Mouse (Mus musculus): ENCODE measurements at regions not wholly inside any gene's neighbourhood (a gene's known extent, or its start where the extent isn't known, plus 50 kb on each side); places are given as distances from the start of the nearest gene placed in this dataset.

DNA sequence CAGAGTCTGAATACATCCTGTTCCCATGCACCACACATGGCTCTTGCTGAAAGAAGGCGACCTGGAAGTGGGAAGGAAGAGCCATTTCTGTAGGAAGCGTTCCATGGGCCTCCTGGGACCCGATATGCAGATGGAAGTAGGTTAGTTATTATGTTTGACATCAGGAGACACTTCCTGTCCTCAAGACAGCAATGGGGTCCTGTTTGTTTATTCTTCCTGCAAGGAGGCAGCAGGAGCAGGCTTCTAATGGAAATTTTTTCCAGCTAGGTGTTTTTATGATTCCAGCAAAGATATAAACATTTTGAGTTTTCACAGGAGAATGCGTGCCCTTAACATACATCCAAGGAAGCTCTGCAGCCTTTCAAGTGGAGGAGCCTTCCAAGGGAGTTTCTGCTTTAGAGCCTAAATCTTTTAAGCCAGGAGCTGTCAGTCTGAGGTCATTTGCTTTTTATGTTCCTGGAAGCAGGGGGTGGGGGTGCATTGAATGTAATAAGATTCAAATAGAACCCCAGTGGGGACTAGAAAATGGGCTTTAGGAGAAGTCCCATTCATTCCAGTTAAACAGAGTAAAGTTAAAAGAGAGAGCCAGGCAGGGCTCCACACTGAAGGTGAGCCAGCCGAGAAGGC, 146.9 kb downstream of the Kcnj2 start:
- H3K36me3 ChIP-seq = no peaks in the 10 kb centered on the region
- no peaks in the 10 kb centered on the region for H3K27me3 ChIP-seq
- WGBS = 5% methylated on average over 5 of the region's 5 CpGs
- no peaks in the 10 kb centered on the region for H3K9me3 ChIP-seq
- H3K4me3 ChIP-seq = no peak overlapping the region
- H3K4me1 ChIP-seq = peaks cover 13% of the 10 kb centered on the region
- no peak overlapping the region; the same call in 1 of the 2 replicates for H3K4me2 ChIP-seq (replicated peaks)
- no peak overlapping the region for H3K9ac ChIP-seq (replicated peaks)
- H3K27ac ChIP-seq (replicated peaks) = peak overlapping the region; percentile 36; the same call in 1 of the 2 replicates
- 0 out of 2 replicates have a peak, but pooled peaks have one; percentile 25 for ATAC-seq (replicated peaks)

- Histone ChIP-seq H3K9ac (replicated peaks) (no peak overlapping the region), H3K36me3 (no peaks in the 10 kb centered on the region), H3K27ac (replicated peaks) (no peak overlapping the region), H3K4me2 (replicated peaks) (no peak overlapping the region), H3K4me3 (no peak overlapping the region), H3K27me3 (no peaks in the 10 kb centered on the region), H3K9me3 (no peaks in the 10 kb centered on the region), H3K4me1 (peaks cover 13% of the 10 kb centered on the region)
- no peak for ATAC-seq (replicated peaks)
- 52% methylated on average over 5 of the region's 5 CpGs for WGBS
Observed at GRCm38 (mm10) chr11:111215006-111215405, 149.0 kb downstream of the Kcnj2 start.

GRCm38 (mm10) chr11:111223834-111224233, 157.9 kb downstream of the Kcnj2 start:
- WGBS = 87% methylated on average over 4 of the region's 4 CpGs

GRCm38 (mm10) chr11:111227305-111227704, 161.3 kb downstream of the Kcnj2 start:
- Histone ChIP-seq H3K4me2 (replicated peaks) (no peak overlapping the region), H3K9me3 (no peaks in the 10 kb centered on the region), H3K4me1 (no peaks in the 10 kb centered on the region), H3K27me3 (no peaks in the 10 kb centered on the region), H3K27ac (replicated peaks) (no peak overlapping the region), H3K4me3 (no peak overlapping the region), H3K36me3 (no peaks in the 10 kb centered on the region), H3K9ac (replicated peaks) (no peak overlapping the region)
- WGBS = 79% methylated on average over 1 of the region's 1 CpGs
- no peak for ATAC-seq (replicated peaks)

More at GRCm38 (mm10) chr11:111223834-111224233, 157.9 kb downstream of the Kcnj2 start:
- H3K4me1 ChIP-seq = no peaks in the 10 kb centered on the region
- no peaks in the 10 kb centered on the region for H3K9me3 ChIP-seq
- no peak overlapping the region for H3K4me2 ChIP-seq (replicated peaks)
- no peak overlapping the region for H3K4me3 ChIP-seq
- ATAC-seq (replicated peaks) = no peak
- H3K27me3 ChIP-seq = no peaks in the 10 kb centered on the region
- H3K9ac ChIP-seq (replicated peaks) = no peak overlapping the region
- H3K27ac ChIP-seq (replicated peaks) = no peak overlapping the region
- H3K36me3 ChIP-seq = no peaks in the 10 kb centered on the region

DNA sequence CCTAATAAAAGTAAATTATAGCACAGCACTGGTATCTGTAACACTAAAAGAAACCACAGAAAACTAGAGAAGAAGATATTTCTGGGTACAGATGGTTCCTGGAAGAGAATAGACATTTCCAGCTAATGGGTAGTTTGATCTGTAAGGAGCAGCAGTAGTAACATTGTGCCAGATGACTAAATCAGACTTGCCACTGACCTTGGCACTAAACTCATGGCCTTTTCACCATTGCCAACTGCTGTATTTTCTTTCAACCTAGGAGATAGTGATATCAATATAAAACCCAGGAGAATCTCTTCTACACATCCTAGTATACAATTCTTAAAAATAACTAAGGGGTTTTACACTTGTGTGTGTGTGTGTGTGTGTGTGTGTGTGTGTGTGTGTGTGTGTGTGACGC, 170.8 kb downstream of the Kcnj2 start:
- no peak for ATAC-seq (replicated peaks)
- Histone ChIP-seq H3K4me3 (no peak overlapping the region), H3K27ac (replicated peaks) (no peak overlapping the region), H3K9me3 (no peaks in the 10 kb centered on the region), H3K9ac (replicated peaks) (no peak overlapping the region), H3K4me1 (no peaks in the 10 kb centered on the region), H3K4me2 (replicated peaks) (no peak overlapping the region), H3K27me3 (no peaks in the 10 kb centered on the region), H3K36me3 (no peaks in the 10 kb centered on the region)
- whole genome bisulfite sequencing = 100% methylated on average over 1 of the region's 1 CpGs

DNA sequence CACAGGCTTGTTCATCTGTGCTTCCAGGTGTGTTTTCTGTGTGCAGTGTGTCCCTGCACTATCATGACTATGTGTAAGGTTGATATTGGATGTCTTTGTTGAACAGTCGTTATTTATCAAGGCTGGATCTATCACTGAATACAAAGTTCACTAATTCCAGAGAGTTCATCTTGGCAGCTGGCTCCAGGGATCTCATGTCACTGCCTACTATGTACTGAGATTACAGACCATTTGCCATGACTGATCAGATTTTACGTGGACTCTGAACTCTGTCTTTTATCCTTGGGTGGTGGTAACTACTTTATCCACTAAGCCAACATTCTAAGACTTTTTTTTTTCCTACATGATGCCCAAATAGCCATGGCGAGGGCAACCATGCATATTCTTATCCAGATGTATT, 173.8 kb downstream of the Kcnj2 start:
- Histone ChIP-seq H3K4me2 (replicated peaks) (no peak overlapping the region), H3K27me3 (no peaks in the 10 kb centered on the region), H3K36me3 (no peaks in the 10 kb centered on the region), H3K4me1 (no peaks in the 10 kb centered on the region), H3K9ac (replicated peaks) (no peak overlapping the region), H3K27ac (replicated peaks) (no peak overlapping the region), H3K9me3 (no peaks in the 10 kb centered on the region), H3K4me3 (no peak overlapping the region)
- ATAC-seq (replicated peaks) = no peak
- WGBS = 81% methylated on average over 3 of the region's 3 CpGs

- H3K4me2 ChIP-seq (replicated peaks) = no peak overlapping the region
- WGBS = 93% methylated on average over 4 of the region's 4 CpGs
Observed at GRCm38 (mm10) chr11:111252226-111252625, 186.3 kb downstream of the Kcnj2 start.

DNA sequence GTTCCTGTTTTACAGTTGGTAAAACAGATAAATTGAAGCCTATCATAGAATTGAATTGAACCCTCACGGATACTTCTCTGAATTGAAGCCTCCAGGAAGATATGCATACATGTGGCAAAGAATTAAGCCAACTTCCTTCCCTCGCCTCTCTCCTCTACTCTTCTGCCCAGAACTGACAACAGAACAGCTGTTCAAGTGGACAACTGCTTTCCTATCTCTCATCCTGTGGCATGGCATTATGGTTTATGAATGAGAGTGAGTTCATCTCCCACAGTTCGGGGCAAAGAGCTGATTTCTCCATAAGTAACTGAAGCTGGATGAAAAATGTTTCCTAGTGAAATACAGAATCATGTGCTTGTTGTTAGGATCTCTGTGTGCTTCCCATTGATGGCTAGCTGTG, 190.6 kb downstream of the Kcnj2 start:
- Histone ChIP-seq H3K4me2 (replicated peaks) (no peak overlapping the region), H3K4me3 (no peak overlapping the region), H3K4me1 (peaks cover 9% of the 10 kb centered on the region), H3K27ac (replicated peaks) (no peak overlapping the region), H3K27me3 (no peaks in the 10 kb centered on the region), H3K36me3 (no peaks in the 10 kb centered on the region), H3K9ac (replicated peaks) (no peak overlapping the region), H3K9me3 (no peaks in the 10 kb centered on the region)
- WGBS = 91% methylated on average over 3 of the region's 3 CpGs
- ATAC-seq (replicated peaks) = no peak

More at GRCm38 (mm10) chr11:111252226-111252625, 186.3 kb downstream of the Kcnj2 start:
- H3K36me3 ChIP-seq = no peaks in the 10 kb centered on the region
- H3K9ac ChIP-seq (replicated peaks) = no peak overlapping the region
- H3K27me3 ChIP-seq = no peaks in the 10 kb centered on the region
- no peak overlapping the region for H3K4me3 ChIP-seq
- H3K4me1 ChIP-seq = no peaks in the 10 kb centered on the region
- no peak for ATAC-seq (replicated peaks)
- H3K9me3 ChIP-seq = no peaks in the 10 kb centered on the region
- H3K27ac ChIP-seq (replicated peaks) = no peak overlapping the region

- Histone ChIP-seq H3K4me2 (replicated peaks) (no peak overlapping the region), H3K4me3 (no peak overlapping the region), H3K27ac (replicated peaks) (no peak overlapping the region), H3K4me1 (peaks cover 9% of the 10 kb centered on the region), H3K27me3 (no peaks in the 10 kb centered on the region), H3K36me3 (no peaks in the 10 kb centered on the region), H3K9me3 (no peaks in the 10 kb centered on the region), H3K9ac (replicated peaks) (no peak overlapping the region)
- WGBS = 22% methylated on average over 11 of the region's 11 CpGs
- ATAC-seq (replicated peaks) = no peak
Observed at GRCm38 (mm10) chr11:111260691-111261383, 194.9 kb downstream of the Kcnj2 start.

- peaks cover 6% of the 10 kb centered on the region; the same call in 1 of the 2 replicates for H3K4me1 ChIP-seq
- no peak overlapping the region for H3K4me2 ChIP-seq (replicated peaks)
- H3K27ac ChIP-seq (replicated peaks) = no peak overlapping the region
- H3K4me3 ChIP-seq = no peak overlapping the region
- no peak overlapping the region for H3K9ac ChIP-seq (replicated peaks)
- no peaks in the 10 kb centered on the region for H3K36me3 ChIP-seq
- 0 out of 2 replicates have a peak, but pooled peaks have one; percentile 57 for ATAC-seq (replicated peaks)
- no peaks in the 10 kb centered on the region for H3K9me3 ChIP-seq
- 0 out of 2 replicates have a peak, but pooled peaks cover 9% of the 10 kb centered on the region for H3K27me3 ChIP-seq
Observed at GRCm38 (mm10) chr11:111273651-111274050, 207.7 kb downstream of the Kcnj2 start.

- Histone ChIP-seq H3K27ac (replicated peaks) (no peak overlapping the region), H3K27me3 (0 out of 2 replicates have a peak, but pooled peaks cover 2% of the 10 kb centered on the region), H3K9ac (replicated peaks) (no peak overlapping the region), H3K9me3 (no peaks in the 10 kb centered on the region), H3K4me3 (no peak overlapping the region), H3K4me1 (no peaks in the 10 kb centered on the region), H3K36me3 (no peaks in the 10 kb centered on the region), H3K4me2 (replicated peaks) (no peak overlapping the region)
- no peak for ATAC-seq (replicated peaks)
- 35% methylated on average over 2 of the region's 2 CpGs for WGBS
Observed at GRCm38 (mm10) chr11:111280769-111281168, 214.8 kb downstream of the Kcnj2 start.

GRCm38 (mm10) chr11:111281237-111282160, 215.5 kb downstream of the Kcnj2 start:
- 38% methylated on average over 7 of the region's 7 CpGs for WGBS
- 0 out of 2 replicates have a peak, but pooled peaks cover 2% of the 10 kb centered on the region for H3K27me3 ChIP-seq

More at GRCm38 (mm10) chr11:111281237-111282160, 215.5 kb downstream of the Kcnj2 start:
- H3K4me2 ChIP-seq (replicated peaks) = no peak overlapping the region
- no peaks in the 10 kb centered on the region for H3K9me3 ChIP-seq
- H3K4me1 ChIP-seq = no peaks in the 10 kb centered on the region
- H3K36me3 ChIP-seq = no peaks in the 10 kb centered on the region
- ATAC-seq (replicated peaks) = no peak
- no peak overlapping the region for H3K27ac ChIP-seq (replicated peaks)
- H3K9ac ChIP-seq (replicated peaks) = no peak overlapping the region
- H3K4me3 ChIP-seq = no peak overlapping the region
